Mouse (Mus musculus) layer of hippocampus, adult 18-20 months (tissue): ENCODE measurements around the gene Arhgap22. TPM values are rescaled to one million over a fixed set of nuclear protein-coding genes. Genes with fewer than 3 reads are reported as not detected.

Experiments used
- DNase-seq, 2 experiments: peaks; one replicate each; pipeline ENCODE4 v3.0.0; 2022; ENCODE audit warnings: low spot score in 2 of 2
- total RNA-seq, 2 experiments: library from RNA; stranded (reverse); gene quantifications; 2 replicates each; pipeline ENCODE4 v1.2.3; 2021

Gene Arhgap22
- total RNA-seq, 2 experiments from 2014 or later: 8.1 to 8.6 TPM

DNA sequence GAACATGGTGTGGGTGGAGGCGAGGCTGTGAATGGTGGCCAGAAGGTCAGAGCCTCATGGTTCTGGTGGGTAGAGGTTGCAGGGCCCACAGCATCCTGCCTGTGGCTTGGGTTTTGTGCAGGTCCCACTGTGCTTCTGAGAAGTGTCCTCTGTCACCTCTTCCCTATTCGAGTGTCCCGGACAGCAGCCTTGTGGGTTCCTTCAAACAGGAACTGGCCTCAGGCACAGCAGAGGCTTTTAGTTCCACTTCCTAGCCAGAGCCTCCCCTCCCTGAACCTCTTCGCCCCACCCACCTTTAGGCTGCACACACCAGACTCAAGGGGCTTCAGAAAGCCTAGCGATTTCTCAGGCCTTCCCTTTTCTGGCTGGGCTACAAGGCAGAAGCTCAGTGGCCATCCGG lies 110.7 kb downstream of the Arhgap22 start:
- DNase-seq: no peak

DNA sequence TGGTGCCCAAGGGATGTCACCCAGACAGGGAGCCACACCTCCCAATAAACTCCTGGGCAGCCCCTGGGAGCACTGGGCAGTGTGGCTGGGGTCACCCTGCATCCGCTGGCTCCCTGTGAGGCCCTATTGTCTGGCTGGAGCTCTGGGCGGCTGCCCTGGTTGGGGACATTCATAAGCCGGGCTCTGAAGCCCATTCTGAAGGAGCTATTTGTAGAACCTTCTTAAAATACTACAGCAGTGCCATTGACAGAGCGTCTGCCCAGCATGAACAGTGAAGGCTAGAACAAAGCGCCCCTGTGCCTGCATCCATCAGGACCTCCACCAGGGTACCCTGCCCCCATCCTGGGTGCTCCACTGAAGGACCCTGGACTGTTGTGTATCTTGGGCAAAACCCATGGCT lies 114.5 kb downstream of the Arhgap22 start:
- no peak for DNase-seq

GRCm38 (mm10) chr14:33329297-33329805 lies 115.5 kb downstream of the Arhgap22 start:
- DNase-seq: no peak

GRCm38 (mm10) chr14:33330986-33331385 lies 117.2 kb downstream of the Arhgap22 start:
- DNase-seq: no peak

DNA sequence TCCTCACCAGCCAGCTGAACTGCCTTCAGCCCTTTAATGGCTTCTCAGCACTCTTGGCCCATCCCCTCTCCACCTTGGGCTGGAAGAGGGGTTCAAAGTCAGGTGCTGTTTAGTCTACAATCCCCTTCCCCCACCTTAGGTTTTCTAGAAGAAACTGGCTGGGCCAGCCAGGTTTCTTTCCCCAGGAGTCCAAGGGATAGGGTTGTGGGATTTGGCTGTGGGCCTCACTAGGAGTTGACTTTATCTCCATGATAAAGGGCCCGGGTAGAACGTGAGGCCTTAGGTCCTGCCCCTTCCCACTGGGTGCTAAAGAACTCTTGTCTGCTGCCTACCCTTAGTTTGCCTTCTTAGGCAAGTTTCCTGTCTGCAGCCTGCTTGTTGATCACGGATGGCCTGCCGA lies 117.8 kb downstream of the Arhgap22 start:
- no peak for DNase-seq

DNA sequence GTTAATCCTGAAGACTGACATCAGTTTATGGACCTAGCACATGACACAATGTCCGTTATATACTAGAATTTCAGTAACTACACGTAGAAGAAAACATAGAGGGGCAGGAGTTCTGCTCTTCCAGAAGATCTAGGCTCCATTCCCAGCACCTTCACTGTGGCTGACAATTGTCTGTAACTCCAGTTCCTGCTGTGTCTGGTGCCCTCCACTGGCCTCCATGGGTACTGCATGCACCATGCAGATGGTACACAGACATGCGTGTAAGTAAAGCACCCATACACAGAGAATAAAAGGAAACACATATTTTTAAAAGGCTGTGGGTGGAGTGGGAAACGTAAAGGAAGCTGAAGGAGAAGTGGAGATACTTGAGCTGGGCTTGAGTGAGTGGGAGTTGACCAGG lies 120.0 kb downstream of the Arhgap22 start:
- no peak for DNase-seq

GRCm38 (mm10) chr14:33334402-33334801 lies 120.6 kb downstream of the Arhgap22 start:
- no peak for DNase-seq

DNA sequence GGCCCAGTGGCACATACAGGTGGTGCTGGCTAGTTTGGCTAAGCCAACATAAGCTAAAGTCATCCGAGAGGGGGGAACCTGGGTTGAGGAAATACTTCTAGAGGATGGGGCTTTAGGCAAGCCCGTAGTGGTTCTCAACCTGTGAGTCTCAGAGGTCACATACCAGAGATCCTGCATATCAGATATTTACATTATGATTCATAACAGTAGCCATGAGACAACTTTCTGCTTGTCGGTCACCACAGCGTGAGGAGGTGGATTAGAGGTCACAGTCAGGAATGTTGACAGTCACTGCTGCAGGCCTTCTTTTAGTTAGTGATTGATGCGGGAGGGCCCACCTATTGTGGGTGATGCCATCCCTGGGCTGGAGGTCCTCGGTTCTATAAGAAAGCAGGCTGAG lies 121.9 kb downstream of the Arhgap22 start:
- no peak for DNase-seq

- DNase-seq: no peak
These were observed 124.9 kb downstream of the Arhgap22 start for GRCm38 (mm10) chr14:33338684-33339083.

- DNase-seq: no peak
These were observed 129.4 kb downstream of the Arhgap22 start for GRCm38 (mm10) chr14:33343131-33343725.

DNA sequence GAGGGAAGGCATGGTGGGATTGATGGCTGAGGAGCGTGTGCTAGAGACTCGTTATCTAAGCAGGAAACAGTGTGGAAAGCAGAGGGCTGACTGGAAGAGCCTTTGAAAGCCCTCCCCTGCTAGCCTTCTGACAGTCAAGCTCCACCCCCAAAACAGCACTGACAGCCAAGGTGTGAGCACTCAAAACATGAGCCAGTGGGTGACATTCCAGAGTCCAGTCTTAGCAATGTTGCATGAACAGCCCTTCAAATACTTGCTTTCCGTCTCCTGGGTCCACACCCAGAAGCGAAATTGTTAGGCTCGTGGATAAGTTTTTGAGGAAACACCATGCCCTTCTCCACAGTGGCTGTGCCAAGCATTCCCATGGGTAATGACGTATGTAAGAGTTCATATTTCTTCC lies 132.7 kb downstream of the Arhgap22 start:
- no peak for DNase-seq

GRCm38 (mm10) chr14:33347738-33348137 lies 133.9 kb downstream of the Arhgap22 start:
- no peak for DNase-seq

DNA sequence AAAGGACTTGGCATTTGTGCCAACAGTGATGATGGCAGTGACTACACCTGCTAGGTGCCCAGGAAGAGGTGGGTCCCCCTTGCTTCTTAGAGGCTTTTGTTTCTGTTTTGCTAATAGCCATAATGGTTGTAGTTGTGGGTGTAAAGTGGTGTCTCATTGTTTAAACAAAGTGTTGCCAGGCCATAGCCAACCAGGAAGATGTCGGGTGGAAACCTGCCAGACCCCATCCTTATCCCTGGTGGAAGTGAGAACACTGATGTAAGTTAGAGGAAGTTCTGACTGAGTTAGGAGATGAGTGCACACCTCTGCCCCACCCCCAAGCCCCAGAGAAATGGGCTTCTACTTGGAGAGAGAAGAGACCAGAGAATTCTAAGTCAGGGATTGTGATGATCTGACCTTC lies 134.3 kb downstream of the Arhgap22 start:
- no peak for DNase-seq

DNA sequence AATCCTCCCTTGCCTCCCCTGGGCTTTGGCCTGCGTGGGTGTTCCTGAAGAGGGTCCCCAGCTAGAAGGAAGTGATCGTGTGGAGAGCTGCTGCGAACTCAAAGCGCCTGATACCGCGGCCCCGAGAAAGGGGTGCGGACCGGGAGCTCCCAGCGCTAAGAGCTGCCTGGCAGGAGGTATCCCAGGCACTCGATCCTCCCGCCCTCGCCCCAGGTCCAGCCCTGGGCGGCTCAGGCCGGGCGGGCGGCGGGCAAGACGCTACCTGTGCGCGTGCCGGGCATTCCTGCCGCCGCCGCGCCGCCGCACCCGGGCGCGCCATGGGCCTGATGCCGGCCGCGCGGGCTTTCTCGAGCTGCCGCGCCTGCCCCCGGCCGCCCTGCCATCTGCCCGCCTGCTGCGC lies 137.2 kb downstream of the Arhgap22 start:
- no peak for DNase-seq

DNA sequence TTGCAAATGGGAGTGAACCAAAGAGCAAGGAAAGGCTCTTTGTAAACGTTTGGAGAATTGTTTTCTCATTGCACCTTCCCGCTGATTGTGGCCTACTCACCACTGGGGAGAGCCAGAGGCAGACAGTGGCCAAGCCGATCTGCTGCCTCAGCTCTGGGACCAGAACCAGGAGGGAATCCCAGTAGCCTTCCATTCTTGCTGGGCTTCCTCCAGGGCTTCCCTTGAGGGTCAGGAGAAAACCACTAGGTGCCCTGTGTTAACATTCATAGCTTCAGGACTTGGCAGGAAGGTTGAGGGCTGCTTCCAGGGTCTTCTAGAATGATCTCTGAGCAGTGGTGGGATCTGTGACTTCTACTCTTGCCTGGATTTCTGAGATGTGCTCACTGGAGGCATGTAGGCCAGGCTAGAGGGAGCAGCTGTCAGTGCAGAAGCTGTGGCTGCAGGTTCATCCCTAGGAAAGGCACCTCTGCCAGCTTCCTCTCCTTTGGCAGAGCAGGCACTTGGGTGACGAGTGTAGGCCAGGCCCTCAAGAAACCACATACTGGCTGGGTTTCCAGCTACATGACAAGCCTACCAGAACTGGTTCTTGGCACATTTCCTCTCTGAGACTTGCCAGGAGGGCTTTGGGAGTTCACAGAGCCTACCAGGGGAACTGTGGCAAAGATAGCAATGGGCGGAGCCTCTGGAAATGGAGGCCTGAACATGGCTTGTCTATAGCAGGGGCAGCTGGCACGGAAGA lies 138.3 kb downstream of the Arhgap22 start:
- DNase-seq: no peak

GRCm38 (mm10) chr14:33352890-33353289 lies 139.1 kb downstream of the Arhgap22 start:
- DNase-seq: no peak

DNA sequence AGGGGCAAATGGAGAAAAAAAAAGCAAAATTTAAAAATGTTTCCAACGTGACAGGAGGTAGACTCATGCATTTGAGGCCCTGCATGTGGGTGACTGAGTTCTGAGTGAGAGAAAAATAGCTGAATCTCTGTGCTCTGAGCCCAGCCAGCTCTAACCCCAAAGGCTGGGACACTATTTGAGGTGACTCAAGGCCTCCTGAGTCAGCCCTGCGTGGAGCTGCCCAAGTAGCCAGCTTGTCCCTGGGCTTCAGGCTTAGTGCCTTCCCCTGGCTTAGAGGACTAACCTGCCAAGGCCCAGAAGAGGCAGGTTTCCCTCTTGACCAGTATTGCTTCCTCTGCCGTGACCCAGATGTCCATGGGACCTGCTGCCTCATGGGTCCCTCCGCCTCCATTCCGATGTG lies 141.4 kb downstream of the Arhgap22 start:
- no peak for DNase-seq

GRCm38 (mm10) chr14:33357600-33358368 lies 144.0 kb downstream of the Arhgap22 start:
- peak in 1 of 2 experiments; percentile 34 for DNase-seq

GRCm38 (mm10) chr14:33358891-33359290 lies 145.1 kb downstream of the Arhgap22 start:
- no peak for DNase-seq

DNA sequence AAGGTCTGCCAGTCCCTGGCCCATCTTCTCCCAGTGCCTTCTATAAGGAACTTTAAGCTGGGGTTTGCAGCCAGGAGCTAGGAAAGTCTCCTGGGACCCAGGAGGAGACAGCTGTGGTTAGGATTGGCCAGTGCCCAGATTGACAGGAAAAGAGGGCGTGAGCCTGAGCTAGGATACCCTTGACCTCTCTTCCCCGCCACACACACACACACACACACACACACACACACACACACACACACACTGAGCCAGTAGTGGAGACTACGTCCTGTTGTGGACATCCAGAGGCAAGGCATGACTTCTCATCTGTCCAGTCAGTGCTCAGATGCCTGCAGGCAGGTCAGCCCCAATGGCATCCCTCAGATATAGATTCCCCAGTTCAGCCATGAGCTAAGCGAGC lies 147.7 kb downstream of the Arhgap22 start:
- DNase-seq: no peak

- no peak for DNase-seq
These were observed 148.3 kb downstream of the Arhgap22 start for GRCm38 (mm10) chr14:33362122-33362521.

DNA sequence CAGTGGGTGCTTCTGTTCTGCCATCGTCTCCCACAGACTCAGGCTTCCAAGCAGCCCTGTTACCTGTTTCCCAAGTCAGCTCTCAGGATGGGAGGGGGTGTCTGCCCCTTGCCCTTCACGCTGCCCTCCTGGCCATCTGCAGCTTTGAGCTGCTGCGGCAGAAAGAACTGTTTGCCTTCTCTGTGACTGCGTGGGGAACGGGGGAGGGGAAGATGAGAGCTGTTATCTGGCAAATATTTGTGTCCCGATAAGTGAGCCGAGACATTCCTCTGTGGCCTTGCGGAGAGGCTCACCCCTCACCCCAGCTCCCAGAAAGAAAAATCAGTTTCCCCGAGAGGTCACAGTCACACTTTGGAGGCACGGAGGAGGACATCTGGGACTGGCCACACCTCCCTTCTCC lies 149.0 kb downstream of the Arhgap22 start:
- DNase-seq: no peak
